8 mouse cellular contexts compared by ENCODE assay signal in genomic region chr5:46347368-46348083, GRCm38 (mm10).
DNase-seq lines count a peak whose midpoint lies in the region; ATAC-seq lines count a peak whose summit lies in the region.

No protein-coding gene starts in this region.

- no peaks in the 10 kb centered on the region for H3K36me3 ChIP-seq in hindbrain, embryonic 15.5 days

- peak overlapping the region; percentile 50 for H3K4me2 ChIP-seq in hindbrain, embryonic 15.5 days

- 16% methylated on average over 16 of the region's 16 CpGs for WGBS in hindbrain, embryonic 15.5 days

- H3K9ac ChIP-seq in hindbrain, embryonic 15.5 days: peak overlapping the region; percentile 40; the same call in 1 of the 2 replicates

- peak overlapping the region; percentile 21 for H3K4me3 ChIP-seq in hindbrain, embryonic 15.5 days

- H3K27me3 ChIP-seq in hindbrain, embryonic 15.5 days: no peaks in the 10 kb centered on the region

- H3K4me1 ChIP-seq in hindbrain, embryonic 15.5 days (replicated peaks): peaks cover 7% of the 10 kb centered on the region

- peak; percentile 91 for ATAC-seq in hindbrain, embryonic 15.5 days (ENCODE audit: low FRiP score, low read depth)
- peak; percentile 63 for ATAC-seq in megakaryocyte, adult 5-6 weeks (ENCODE audit: poor library complexity, severe bottlenecking)

- H3K9me3 ChIP-seq in hindbrain, embryonic 15.5 days: no peaks in the 10 kb centered on the region

- H3K27ac ChIP-seq in hindbrain, embryonic 15.5 days (replicated peaks): peak overlapping the region; percentile 75; the same call in 1 of the 2 replicates

- DNase-seq in R1 (ENCODE audit: low read depth, low spot score): peak; percentile 69
- peak; percentile 88 to 91 for DNase-seq in cerebellum, postnatal 10 days
- DNase-seq in frontal cortex, postnatal 25 days (ENCODE audit: low spot score in 2 of 2): peak; percentile 69 to 81
- peak; percentile 73 to 94 for DNase-seq in layer of hippocampus, postnatal 25 days (ENCODE audit: extremely low spot score in 1 of 2, low spot score in 1 of 2)
- DNase-seq in right cerebral cortex, adult 2 months (ENCODE audit: low spot score in 2 of 2): peak; percentile 84 to 90
- DNase-seq in urinary bladder, postnatal 25 days (ENCODE audit: low spot score): peak; percentile 69

Comparison
In these comparisons a context has a peak if more than half of its experiments do, and no peak if none do; other contexts are left out.
1. Peak in every context shown above with its lines: DNase-seq, ATAC-seq, H3K4me3 ChIP-seq and H3K27ac ChIP-seq.